Mouse (Mus musculus) retina, postnatal 1 day (tissue): ENCODE data around the gene Itpr3.

Experiments
- DNase-seq: peaks from one replicate; pipeline ENCODE4 v3.0.0-alpha.2; 2012

Gene Itpr3

GRCm38 (mm10) chr17:27039432-27040102 is 17.5 kb upstream of the Itpr3 start:
- DNase-seq = no peak

GRCm38 (mm10) chr17:27040304-27041045 is 16.6 kb upstream of the Itpr3 start:
- peak; percentile 80 for DNase-seq

GRCm38 (mm10) chr17:27041046-27041786 is 15.9 kb upstream of the Itpr3 start:
- DNase-seq = peak; percentile 32

- no peak for DNase-seq
These were observed 15.4 kb upstream of the Itpr3 start for GRCm38 (mm10) chr17:27041787-27042055.

GRCm38 (mm10) chr17:27042840-27043239 is 14.3 kb upstream of the Itpr3 start:
- no peak for DNase-seq

GRCm38 (mm10) chr17:27045164-27045563 is 11.9 kb upstream of the Itpr3 start:
- no peak for DNase-seq

GRCm38 (mm10) chr17:27047762-27048444 is 9.2 kb upstream of the Itpr3 start:
- no peak for DNase-seq

- no peak for DNase-seq
These were observed 8.5 kb upstream of the Itpr3 start for GRCm38 (mm10) chr17:27048445-27049239.

GRCm38 (mm10) chr17:27050853-27051252 is 6.3 kb upstream of the Itpr3 start:
- no peak for DNase-seq

- DNase-seq = peak; percentile 61
These were observed 5.6 kb upstream of the Itpr3 start for GRCm38 (mm10) chr17:27051514-27051913.

- peak; percentile 63 for DNase-seq
These were observed 934 bp upstream of the Itpr3 start for GRCm38 (mm10) chr17:27056170-27056569.

- DNase-seq = no peak
These were observed 482 bp downstream of the Itpr3 start for GRCm38 (mm10) chr17:27057517-27058055.

- DNase-seq = no peak
These were observed 3.6 kb downstream of the Itpr3 start for GRCm38 (mm10) chr17:27060698-27061097.

- DNase-seq = no peak
These were observed 4.6 kb downstream of the Itpr3 start for GRCm38 (mm10) chr17:27061727-27062126.

- no peak for DNase-seq
These were observed 5.6 kb downstream of the Itpr3 start for GRCm38 (mm10) chr17:27062684-27063083.

- DNase-seq = peak; percentile 68
These were observed 6.6 kb downstream of the Itpr3 start for GRCm38 (mm10) chr17:27063717-27064116.

- no peak for DNase-seq
These were observed 7.1 kb downstream of the Itpr3 start for GRCm38 (mm10) chr17:27064195-27064594.

- no peak for DNase-seq
These were observed 9.0 kb downstream of the Itpr3 start for GRCm38 (mm10) chr17:27066065-27066464.

- no peak for DNase-seq
These were observed 12.0 kb downstream of the Itpr3 start for GRCm38 (mm10) chr17:27069071-27069470.

GRCm38 (mm10) chr17:27070913-27071312 is 13.8 kb downstream of the Itpr3 start:
- no peak for DNase-seq

GRCm38 (mm10) chr17:27071630-27072029 is 14.5 kb downstream of the Itpr3 start:
- DNase-seq = peak; percentile 49

- DNase-seq = no peak
These were observed 15.3 kb downstream of the Itpr3 start for GRCm38 (mm10) chr17:27072363-27072762.
